Mouse (Mus musculus) intestine, postnatal 0 days (tissue): ENCODE results near the gene Myo18b. TPM values are rescaled to one million over a fixed set of nuclear protein-coding genes. Genes with fewer than 3 reads are reported as not detected.

ENCODE experiments used
- ATAC-seq: fragments of 200-750 bp; cut with Nextera tagmentation; 2 replicates; pipeline ENCODE4 v1.8.0; 2017; ENCODE audit warnings: mild to moderate bottlenecking, moderate TSS enrichment, moderate library complexity
- H3K27ac ChIP-seq: fragments of 300-500 bp; sonication (generic); 2 replicates; pipeline ENCODE4 v1.5.1; 2014; ENCODE audit warnings: mild to moderate bottlenecking, low read depth, low read length, moderate library complexity
- H3K27me3 ChIP-seq: fragments of 300-500 bp; sonication (generic); replicated peaks from 2 replicates; pipeline ENCODE4 v1.6.1; 2014; ENCODE audit warnings: low read length, mixed read lengths; ENCODE audit not compliant: control insufficient read depth, insufficient read depth
- H3K36me3 ChIP-seq: fragments of 300-500 bp; sonication (generic); 2 replicates; pipeline ENCODE4 v1.6.1; 2014; ENCODE audit warnings: mild to moderate bottlenecking, moderate library complexity; ENCODE audit not compliant: control insufficient read depth, insufficient read depth
- H3K4me1 ChIP-seq: fragments of 300-500 bp; sonication (generic); replicated peaks from 2 replicates; pipeline ENCODE4 v1.6.1; 2014; ENCODE audit warnings: antibody characterized with exemption, low read length, mixed read lengths; ENCODE audit not compliant: control insufficient read depth, insufficient read depth
- H3K4me2 ChIP-seq: fragments of 300-500 bp; sonication (generic); replicated peaks from 2 replicates; pipeline ENCODE4 v1.6.1; 2014; ENCODE audit warnings: low read depth, mild to moderate bottlenecking, moderate library complexity
- H3K4me3 ChIP-seq: fragments of 300-500 bp; sonication (generic); 2 replicates; pipeline ENCODE4 v1.5.1; 2014; ENCODE audit warnings: low read depth, low read length
- H3K9ac ChIP-seq: fragments of 300-500 bp; sonication (generic); 2 replicates; pipeline ENCODE4 v1.6.1; 2014; ENCODE audit warnings: mild to moderate bottlenecking, low read depth, low read length
- H3K9me3 ChIP-seq: fragments of 300-500 bp; sonication (generic); 2 replicates; pipeline ENCODE4 v1.6.1; 2016; ENCODE audit warnings: mixed run types; ENCODE audit not compliant: control insufficient read depth
- CTCF ChIP-seq: sonication (generic); IDR thresholded peaks from 2 replicates; pipeline ENCODE4 v1.5.1; 2016; ENCODE audit warnings: low read depth, mild to moderate bottlenecking, control low read depth, antibody characterized with exemption, moderate library complexity
- WGBS: fragments of 180-500 bp; shearing (Covaris S2); extraction: QIAGEN DNeasy Blood & Tissue Kit; methylation state at CpG from one replicate; pipeline ENCODE4 v1.1.7; 2014; 5-methylcytosine and 5-hydroxymethylcytosine counted together
- polyA plus RNA-seq: library from polyadenylated mRNA; unstranded; fragments of >200 nt; fragmentation: Nextera tagmentation; extraction: Ambion mirVana; gene quantifications from 2 replicates; pipeline ENCODE4 v1.2.1, GENCODE M21; 2015

The Myo18b gene
- 0.08 and 0.09 TPM in 2 replicates for polyA plus RNA-seq

- no peaks in the 10 kb centered on the region for H3K36me3 ChIP-seq
- H3K4me1 ChIP-seq, result no peaks in the 10 kb centered on the region
- H3K4me3 ChIP-seq, result no peak within 1 kb of the TSS
- no peak within 1 kb of the TSS for H3K9ac ChIP-seq
- no peak within 1 kb of the TSS for H3K27ac ChIP-seq
- no peak within 1 kb of the TSS for H3K4me2 ChIP-seq
- H3K27me3 ChIP-seq, result no peaks in the 10 kb centered on the region
- TF ChIP-seq CTCF, result no peak
- 75% methylated on average over 17 of the region's 17 CpGs for WGBS
- H3K9me3 ChIP-seq, result no peaks in the 10 kb centered on the region
- no peak for ATAC-seq
Observed at GRCm38 (mm10) chr5:112895674-112896654, at the start of gene Myo18b. Gene Myo18b (minus strand): TSS chr5:112896362.

GRCm38 (mm10) chr5:112945925-112946324 is 49.8 kb upstream of the Myo18b start:
- no peak overlapping the region for H3K9ac ChIP-seq
- no peak overlapping the region for H3K4me3 ChIP-seq
- no peaks in the 10 kb centered on the region for H3K9me3 ChIP-seq
- H3K27ac ChIP-seq, result no peak overlapping the region
- H3K27me3 ChIP-seq, result no peaks in the 10 kb centered on the region
- ATAC-seq, result no peak
- no peaks in the 10 kb centered on the region for H3K4me1 ChIP-seq
- WGBS, result 69% methylated on average over 7 of the region's 7 CpGs
- TF ChIP-seq CTCF, result no peak
- no peak overlapping the region for H3K4me2 ChIP-seq
- no peaks in the 10 kb centered on the region; the same call in 1 of the 2 replicates for H3K36me3 ChIP-seq

- Histone ChIP-seq H3K4me1 (no peaks in the 10 kb centered on the region), H3K9ac (no peak overlapping the region), H3K4me2 (no peak overlapping the region), H3K4me3 (no peak overlapping the region), H3K9me3 (no peaks in the 10 kb centered on the region), H3K27me3 (no peaks in the 10 kb centered on the region), H3K27ac (no peak overlapping the region), H3K36me3 (no peaks in the 10 kb centered on the region; the same call in 1 of the 2 replicates)
- no peak for ATAC-seq
- no peak for TF ChIP-seq CTCF
- WGBS, result 78% methylated on average over 7 of the region's 7 CpGs
Observed at GRCm38 (mm10) chr5:112942244-112942643, 46.1 kb upstream of the Myo18b start.

- TF ChIP-seq CTCF, result no peak
- H3K9ac ChIP-seq, result no peak overlapping the region
- H3K9me3 ChIP-seq, result no peaks in the 10 kb centered on the region
- H3K27me3 ChIP-seq, result no peaks in the 10 kb centered on the region
- H3K4me2 ChIP-seq, result no peak overlapping the region
- H3K4me3 ChIP-seq, result no peak overlapping the region
- H3K27ac ChIP-seq, result no peak overlapping the region
- no peaks in the 10 kb centered on the region for H3K4me1 ChIP-seq
- H3K36me3 ChIP-seq, result no peaks in the 10 kb centered on the region; the same call in 1 of the 2 replicates
- WGBS, result 93% methylated on average over 12 of the region's 12 CpGs
- no peak for ATAC-seq
Observed at GRCm38 (mm10) chr5:112941001-112941400, 44.8 kb upstream of the Myo18b start.

- no peak for ATAC-seq
- H3K4me2 ChIP-seq, result no peak overlapping the region
- WGBS, result 87% methylated on average over 10 of the region's 10 CpGs
- no peaks in the 10 kb centered on the region for H3K27me3 ChIP-seq
- H3K9ac ChIP-seq, result no peak overlapping the region
- no peak overlapping the region for H3K4me3 ChIP-seq
- no peak for TF ChIP-seq CTCF
- H3K36me3 ChIP-seq, result peaks cover 6% of the 10 kb centered on the region; the same call in 1 of the 2 replicates
- no peak overlapping the region for H3K27ac ChIP-seq
- no peaks in the 10 kb centered on the region for H3K9me3 ChIP-seq
- no peaks in the 10 kb centered on the region for H3K4me1 ChIP-seq
Observed at GRCm38 (mm10) chr5:112936632-112937031, 40.5 kb upstream of the Myo18b start.

GRCm38 (mm10) chr5:112935436-112935835 is 39.3 kb upstream of the Myo18b start:
- Histone ChIP-seq H3K4me3 (no peak overlapping the region), H3K4me2 (no peak overlapping the region), H3K27ac (no peak overlapping the region), H3K9me3 (no peaks in the 10 kb centered on the region), H3K4me1 (no peaks in the 10 kb centered on the region), H3K36me3 (peaks cover 6% of the 10 kb centered on the region; the same call in 1 of the 2 replicates), H3K9ac (no peak overlapping the region), H3K27me3 (no peaks in the 10 kb centered on the region)
- no peak for TF ChIP-seq CTCF
- 85% methylated on average over 8 of the region's 8 CpGs for WGBS
- ATAC-seq, result no peak
